Mouse (Mus musculus) cerebellum, adult 2 months (tissue): ENCODE results near the gene Siae.

Experiments used
- CTCF ChIP-seq: fragments of 200-500 bp; IDR thresholded peaks from 2 replicates; pipeline ENCODE4 v1.5.1; 2011; ENCODE audit warnings: low read depth, mild to moderate bottlenecking, control low read depth, low read length, moderate library complexity, borderline replicate concordance; ENCODE audit not compliant: insufficient read depth
- POLR2A ChIP-seq: fragments of 200-500 bp; IDR thresholded peaks from 2 replicates; pipeline ENCODE4 v1.6.1; 2011; ENCODE audit warnings: low read length, control low read depth, borderline replicate concordance; ENCODE audit not compliant: insufficient read depth

DNA sequence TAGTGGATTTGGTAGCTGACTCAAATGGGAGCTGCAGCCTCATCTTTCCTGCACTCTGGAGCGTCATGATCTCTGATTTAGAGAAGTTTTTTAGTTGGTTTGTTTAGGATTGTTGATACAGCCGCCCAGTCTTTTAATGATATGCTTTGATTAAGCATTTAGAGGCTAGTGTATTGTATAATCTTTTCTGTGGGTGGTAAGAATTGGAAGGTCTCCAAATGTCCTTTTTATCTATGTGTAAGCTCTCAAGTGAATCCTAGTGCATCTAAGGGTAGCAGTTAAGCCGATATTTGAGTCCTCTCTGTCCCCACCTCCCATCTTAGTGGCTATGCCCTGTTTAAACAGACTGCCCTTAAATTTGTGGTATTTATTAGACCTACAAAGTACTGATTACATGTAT, 41.0 kb upstream of the Siae start:
- TF ChIP-seq CTCF (no peak), POLR2A (no peak)
